Mouse (Mus musculus): ENCODE measurements around the gene Il23a. TPM values are rescaled to one million over a fixed set of nuclear protein-coding genes. Genes with fewer than 3 reads are reported as not detected.

Gene Il23a
- polyA plus RNA-seq, 1 experiment: not detected

- Histone ChIP-seq H3K4me1 (ENCODE audit: control insufficient read depth, insufficient read depth, low read length) (no peaks in the 10 kb centered on the region), H3K27ac (ENCODE audit: insufficient read depth, low read depth, low read length) (no peak overlapping the region), H3K4me3 (ENCODE audit: insufficient read depth, low read depth, low read length) (no peak overlapping the region)
- WGBS: 95% methylated on average over 8 of the region's 8 CpGs
- TF ChIP-seq POLR2A (IDR thresholded peaks at IDR 0.05; ENCODE audit: insufficient read depth, low read depth, low read length) (no peak), CTCF (IDR thresholded peaks at IDR 0.05; ENCODE audit: insufficient read depth, low read depth, low read length) (no peak)
Observed at GRCm38 (mm10) chr10:128315578-128315977, 17.0 kb upstream of the Il23a start.

GRCm38 (mm10) chr10:128310902-128311301 is 12.3 kb upstream of the Il23a start:
- H3K27ac ChIP-seq (ENCODE audit: insufficient read depth, low read depth, low read length): no peak overlapping the region
- 71% methylated on average over 4 of the region's 4 CpGs for WGBS
- H3K4me1 ChIP-seq (ENCODE audit: control insufficient read depth, insufficient read depth, low read length): peaks cover 4% of the 10 kb centered on the region; the same call in 1 of the 2 replicates
- TF ChIP-seq POLR2A (IDR thresholded peaks at IDR 0.05; ENCODE audit: insufficient read depth, low read depth, low read length) (no peak), CTCF (IDR thresholded peaks at IDR 0.05; ENCODE audit: insufficient read depth, low read depth, low read length) (no peak)
- H3K4me3 ChIP-seq (ENCODE audit: insufficient read depth, low read depth, low read length): no peak overlapping the region

GRCm38 (mm10) chr10:128310177-128310576 is 11.6 kb upstream of the Il23a start:
- H3K4me3 ChIP-seq (ENCODE audit: insufficient read depth, low read depth, low read length): no peak overlapping the region
- TF ChIP-seq CTCF (IDR thresholded peaks at IDR 0.05; ENCODE audit: insufficient read depth, low read depth, low read length) (no peak), POLR2A (IDR thresholded peaks at IDR 0.05; ENCODE audit: insufficient read depth, low read depth, low read length) (no peak)
- no peak overlapping the region for H3K27ac ChIP-seq (ENCODE audit: insufficient read depth, low read depth, low read length)
- 28% methylated on average over 11 of the region's 11 CpGs for WGBS
- peaks cover 4% of the 10 kb centered on the region; the same call in 1 of the 2 replicates for H3K4me1 ChIP-seq (ENCODE audit: control insufficient read depth, insufficient read depth, low read length)

GRCm38 (mm10) chr10:128309654-128310053 is 11.1 kb upstream of the Il23a start:
- Histone ChIP-seq H3K27ac (ENCODE audit: insufficient read depth, low read depth, low read length) (no peak overlapping the region), H3K4me1 (ENCODE audit: control insufficient read depth, insufficient read depth, low read length) (peaks cover 4% of the 10 kb centered on the region; the same call in 1 of the 2 replicates), H3K4me3 (ENCODE audit: insufficient read depth, low read depth, low read length) (no peak overlapping the region)
- TF ChIP-seq POLR2A (IDR thresholded peaks at IDR 0.05; ENCODE audit: insufficient read depth, low read depth, low read length) (no peak), CTCF (IDR thresholded peaks at IDR 0.05; ENCODE audit: insufficient read depth, low read depth, low read length) (no peak)
- WGBS: 88% methylated on average over 7 of the region's 7 CpGs

- Histone ChIP-seq H3K27ac (ENCODE audit: insufficient read depth, low read depth, low read length) (peak within 1 kb of the TSS; percentile 98), H3K4me3 (ENCODE audit: insufficient read depth, low read depth, low read length) (peak within 1 kb of the TSS; percentile 76), H3K4me1 (ENCODE audit: control insufficient read depth, insufficient read depth, low read length) (peaks cover 9% of the 10 kb centered on the region)
- peak; percentile 46 for TF ChIP-seq POLR2A (IDR thresholded peaks at IDR 0.05; ENCODE audit: insufficient read depth, low read depth, low read length)
- no peak for TF ChIP-seq CTCF (IDR thresholded peaks at IDR 0.05; ENCODE audit: insufficient read depth, low read depth, low read length)
- under 1% methylated on average over 37 of the region's 37 CpGs for WGBS
Observed at GRCm38 (mm10) chr10:128303126-128304021, 4.8 kb upstream of the Il23a start, which contains the start of gene Pan2. Gene Pan2, plus strand, starts transcription at chr10:128303335.

GRCm38 (mm10) chr10:128302785-128303125 is 4.2 kb upstream of the Il23a start:
- Histone ChIP-seq H3K27ac (ENCODE audit: insufficient read depth, low read depth, low read length) (peak overlapping the region; percentile 96), H3K4me3 (ENCODE audit: insufficient read depth, low read depth, low read length) (peak overlapping the region; percentile 76), H3K4me1 (ENCODE audit: control insufficient read depth, insufficient read depth, low read length) (peaks cover 9% of the 10 kb centered on the region)
- under 1% methylated on average over 9 of the region's 9 CpGs for WGBS
- TF ChIP-seq POLR2A (IDR thresholded peaks at IDR 0.05; ENCODE audit: insufficient read depth, low read depth, low read length) (no peak), CTCF (IDR thresholded peaks at IDR 0.05; ENCODE audit: insufficient read depth, low read depth, low read length) (no peak)

- Histone ChIP-seq H3K27ac (ENCODE audit: insufficient read depth, low read depth, low read length) (peak overlapping the region; percentile 96), H3K4me1 (ENCODE audit: control insufficient read depth, insufficient read depth, low read length) (peaks cover 9% of the 10 kb centered on the region), H3K4me3 (ENCODE audit: insufficient read depth, low read depth, low read length) (peak overlapping the region; percentile 76)
- TF ChIP-seq CTCF (IDR thresholded peaks at IDR 0.05; ENCODE audit: insufficient read depth, low read depth, low read length) (no peak), POLR2A (IDR thresholded peaks at IDR 0.05; ENCODE audit: insufficient read depth, low read depth, low read length) (no peak)
- WGBS: 28% methylated on average over 3 of the region's 3 CpGs
Observed at GRCm38 (mm10) chr10:128302357-128302756, 3.8 kb upstream of the Il23a start.

- 76% methylated on average over 6 of the region's 6 CpGs for WGBS
- no peak for TF ChIP-seq CTCF (IDR thresholded peaks at IDR 0.05; ENCODE audit: insufficient read depth, low read depth, low read length)
- no peak for TF ChIP-seq POLR2A (IDR thresholded peaks at IDR 0.05; ENCODE audit: insufficient read depth, low read depth, low read length)
- Histone ChIP-seq H3K4me1 (ENCODE audit: control insufficient read depth, insufficient read depth, low read length) (peaks cover 3% of the 10 kb centered on the region; the same call in 1 of the 2 replicates), H3K27ac (ENCODE audit: insufficient read depth, low read depth, low read length) (no peak overlapping the region), H3K4me3 (ENCODE audit: insufficient read depth, low read depth, low read length) (no peak overlapping the region)
Observed at GRCm38 (mm10) chr10:128298243-128298642, 309 bp downstream of the Il23a start.

GRCm38 (mm10) chr10:128297622-128298021 is 930 bp downstream of the Il23a start:
- WGBS: 75% methylated on average over 11 of the region's 11 CpGs
- Histone ChIP-seq H3K27ac (ENCODE audit: insufficient read depth, low read depth, low read length) (no peak overlapping the region), H3K4me3 (ENCODE audit: insufficient read depth, low read depth, low read length) (no peak overlapping the region), H3K4me1 (ENCODE audit: control insufficient read depth, insufficient read depth, low read length) (peaks cover 3% of the 10 kb centered on the region; the same call in 1 of the 2 replicates)
- TF ChIP-seq POLR2A (IDR thresholded peaks at IDR 0.05; ENCODE audit: insufficient read depth, low read depth, low read length) (no peak), CTCF (IDR thresholded peaks at IDR 0.05; ENCODE audit: insufficient read depth, low read depth, low read length) (no peak)
